Mouse (Mus musculus): ENCODE results near the gene Cpsf7. TPM values are rescaled to one million over a fixed set of nuclear protein-coding genes. Genes with fewer than 3 reads are reported as not detected.

Gene Cpsf7
- polyA plus RNA-seq, 2 experiments = 50.4 to 102 TPM

DNA sequence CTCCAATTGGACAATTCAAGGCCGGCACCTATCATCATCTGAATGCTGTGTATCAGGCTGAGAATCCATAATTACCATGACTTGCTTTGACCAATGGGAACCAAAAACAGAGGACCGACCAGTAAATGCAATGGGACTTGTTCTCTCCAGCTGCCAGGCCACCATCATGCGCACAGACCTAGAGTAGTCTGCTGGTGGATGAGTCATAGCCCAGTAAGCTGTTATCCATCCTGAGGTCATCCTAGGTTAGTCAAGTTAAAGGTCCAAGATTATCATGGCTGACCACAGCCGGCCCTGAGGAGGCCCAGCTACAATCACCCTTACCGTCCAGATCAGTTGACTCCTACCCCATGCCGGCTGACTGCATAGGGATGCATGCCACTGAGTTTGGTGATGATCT lies 44.6 kb downstream of the Cpsf7 start:
- Histone ChIP-seq H3K36me3 (ENCODE audit: control insufficient read depth, insufficient read depth, low read length) (peaks cover 51% of the 10 kb centered on the region), H3K4me1 (ENCODE audit: control insufficient read depth, insufficient read depth, low read length) (no peaks in the 10 kb centered on the region), H3K27me3 (ENCODE audit: control insufficient read depth, insufficient read depth, low read length) (no peaks in the 10 kb centered on the region), H3K9ac (ENCODE audit: low read depth, low read length, severe bottlenecking) (no peak overlapping the region), H3K4me2 (replicated peaks; ENCODE audit: low read depth, low read length, severe bottlenecking) (no peak overlapping the region), H3K4me3 (replicated peaks; ENCODE audit: low read length) (no peak overlapping the region), H3K27ac (replicated peaks; ENCODE audit: low read depth, low read length) (no peak overlapping the region), H3K9me3 (ENCODE audit: control insufficient read depth, low read length) (no peaks in the 10 kb centered on the region)
- no peak for TF ChIP-seq POLR2A (IDR thresholded peaks at IDR 0.05; ENCODE audit: borderline replicate concordance, extremely low read depth, insufficient read depth, insufficient read length)
- 93% methylated on average over 6 of the region's 6 CpGs for WGBS
- ATAC-seq (ENCODE audit: low FRiP score, low read depth) (no peak), DNase-seq (ENCODE audit: low spot score) (no peak)

- no peaks in the 10 kb centered on the region for H3K9me3 ChIP-seq (ENCODE audit: control insufficient read depth, low read length)
- H3K4me2 ChIP-seq (replicated peaks; ENCODE audit: low read depth, low read length, severe bottlenecking) = peak within 1 kb of the TSS; percentile 61
- peaks cover 31% of the 10 kb centered on the region for H3K36me3 ChIP-seq (ENCODE audit: control insufficient read depth, insufficient read depth, low read length)
- ATAC-seq (ENCODE audit: low FRiP score, low read depth) = peak; percentile 96
- H3K4me1 ChIP-seq (ENCODE audit: control insufficient read depth, insufficient read depth, low read length) = peaks cover 8% of the 10 kb centered on the region
- peak within 1 kb of the TSS; percentile 69 for H3K9ac ChIP-seq (ENCODE audit: low read depth, low read length, severe bottlenecking)
- H3K4me3 ChIP-seq (replicated peaks; ENCODE audit: low read length) = peak within 1 kb of the TSS; percentile 61
- DNase-seq (ENCODE audit: low spot score) = peak; percentile 96
- under 1% methylated on average over 44 of the region's 44 CpGs for WGBS
- no peaks in the 10 kb centered on the region for H3K27me3 ChIP-seq (ENCODE audit: control insufficient read depth, insufficient read depth, low read length)
- peak; percentile 73; the same call in 1 of the 2 replicates for TF ChIP-seq POLR2A (IDR thresholded peaks at IDR 0.05; ENCODE audit: borderline replicate concordance, extremely low read depth, insufficient read depth, insufficient read length)
- H3K27ac ChIP-seq (replicated peaks; ENCODE audit: low read depth, low read length) = peak within 1 kb of the TSS; percentile 79
Observed at GRCm38 (mm10) chr19:10576690-10577561, 51.9 kb downstream of the Cpsf7 start, which contains the start of the genes Cyb561a3 and Tmem138. Gene Cyb561a3, plus strand, starts transcription at chr19:10577172. Gene Tmem138, minus strand, starts transcription at chr19:10577362.

- Histone ChIP-seq H3K4me1 (ENCODE audit: control insufficient read depth, insufficient read depth, low read length) (peaks cover 8% of the 10 kb centered on the region), H3K27ac (replicated peaks; ENCODE audit: low read depth, low read length) (no peak overlapping the region), H3K9ac (ENCODE audit: low read depth, low read length, severe bottlenecking) (no peak overlapping the region), H3K36me3 (ENCODE audit: control insufficient read depth, insufficient read depth, low read length) (peaks cover 15% of the 10 kb centered on the region; the same call in 1 of the 2 replicates), H3K4me2 (replicated peaks; ENCODE audit: low read depth, low read length, severe bottlenecking) (no peak overlapping the region), H3K27me3 (ENCODE audit: control insufficient read depth, insufficient read depth, low read length) (no peaks in the 10 kb centered on the region), H3K9me3 (ENCODE audit: control insufficient read depth, low read length) (no peaks in the 10 kb centered on the region), H3K4me3 (replicated peaks; ENCODE audit: low read length) (no peak overlapping the region)
- DNase-seq (ENCODE audit: low spot score) (no peak), ATAC-seq (ENCODE audit: low FRiP score, low read depth) (no peak)
- no peak for TF ChIP-seq POLR2A (IDR thresholded peaks at IDR 0.05; ENCODE audit: borderline replicate concordance, extremely low read depth, insufficient read depth, insufficient read length)
- 89% methylated on average over 3 of the region's 3 CpGs for whole genome bisulfite sequencing
Observed at GRCm38 (mm10) chr19:10580102-10580501, 55.0 kb downstream of the Cpsf7 start.

- DNase-seq (ENCODE audit: low spot score) (no peak), ATAC-seq (ENCODE audit: low FRiP score, low read depth) (no peak)
- H3K27ac ChIP-seq (replicated peaks; ENCODE audit: low read depth, low read length) = no peak overlapping the region
- H3K9me3 ChIP-seq (ENCODE audit: control insufficient read depth, low read length) = no peaks in the 10 kb centered on the region
- H3K4me1 ChIP-seq (ENCODE audit: control insufficient read depth, insufficient read depth, low read length) = peaks cover 8% of the 10 kb centered on the region
- TF ChIP-seq POLR2A (IDR thresholded peaks at IDR 0.05; ENCODE audit: borderline replicate concordance, extremely low read depth, insufficient read depth, insufficient read length) = no peak
- no peak overlapping the region for H3K9ac ChIP-seq (ENCODE audit: low read depth, low read length, severe bottlenecking)
- no peak overlapping the region for H3K4me3 ChIP-seq (replicated peaks; ENCODE audit: low read length)
- H3K4me2 ChIP-seq (replicated peaks; ENCODE audit: low read depth, low read length, severe bottlenecking) = no peak overlapping the region
- no peaks in the 10 kb centered on the region for H3K27me3 ChIP-seq (ENCODE audit: control insufficient read depth, insufficient read depth, low read length)
- 81% methylated on average over 3 of the region's 3 CpGs for WGBS
- peaks cover 15% of the 10 kb centered on the region; the same call in 1 of the 2 replicates for H3K36me3 ChIP-seq (ENCODE audit: control insufficient read depth, insufficient read depth, low read length)
Observed at GRCm38 (mm10) chr19:10580761-10581160, 55.7 kb downstream of the Cpsf7 start.

- peaks cover 6% of the 10 kb centered on the region; the same call in 1 of the 2 replicates for H3K4me1 ChIP-seq (ENCODE audit: control insufficient read depth, insufficient read depth, low read length)
- H3K9me3 ChIP-seq (ENCODE audit: control insufficient read depth, low read length) = no peaks in the 10 kb centered on the region
- H3K36me3 ChIP-seq (ENCODE audit: control insufficient read depth, insufficient read depth, low read length) = peaks cover 19% of the 10 kb centered on the region; the same call in 1 of the 2 replicates
- no peak overlapping the region for H3K27ac ChIP-seq (replicated peaks; ENCODE audit: low read depth, low read length)
- no peak for TF ChIP-seq POLR2A (IDR thresholded peaks at IDR 0.05; ENCODE audit: borderline replicate concordance, extremely low read depth, insufficient read depth, insufficient read length)
- no peak overlapping the region for H3K4me2 ChIP-seq (replicated peaks; ENCODE audit: low read depth, low read length, severe bottlenecking)
- DNase-seq (ENCODE audit: low spot score) = no peak
- WGBS = 81% methylated on average over 6 of the region's 6 CpGs
- no peak overlapping the region for H3K4me3 ChIP-seq (replicated peaks; ENCODE audit: low read length)
- no peak overlapping the region for H3K9ac ChIP-seq (ENCODE audit: low read depth, low read length, severe bottlenecking)
- H3K27me3 ChIP-seq (ENCODE audit: control insufficient read depth, insufficient read depth, low read length) = no peaks in the 10 kb centered on the region
- ATAC-seq (ENCODE audit: low FRiP score, low read depth) = no peak
Observed at GRCm38 (mm10) chr19:10581984-10582383, 56.9 kb downstream of the Cpsf7 start.
